Mouse (Mus musculus): Measurements from ENCODE around the gene Slit3. TPM values are rescaled to one million over a fixed set of nuclear protein-coding genes. Genes with fewer than 3 reads are reported as not detected.
A peak's percentile ranks its signal among the peaks of the same experiment; 100 is the strongest.

The Slit3 gene
- polyA plus RNA-seq, 1 experiment from 2014 or later: 2.3 TPM

- Histone ChIP-seq H3K4me1 (ENCODE audit: control insufficient read depth, insufficient read depth, low read length) (peaks cover 7% of the 10 kb centered on the region), H3K36me3 (ENCODE audit: control insufficient read depth, insufficient read depth, low read length) (no peaks in the 10 kb centered on the region), H3K9ac (ENCODE audit: low read length) (no peak overlapping the region), H3K27me3 (replicated peaks; ENCODE audit: control insufficient read depth, insufficient read depth, low read length) (peaks cover 23% of the 10 kb centered on the region), H3K4me2 (ENCODE audit: low read length) (no peak overlapping the region), H3K4me3 (ENCODE audit: low read depth, low read length) (no peak overlapping the region), H3K27ac (ENCODE audit: low read depth, low read length) (no peak overlapping the region), H3K9me3 (replicated peaks; ENCODE audit: control insufficient read depth, low read length) (no peaks in the 10 kb centered on the region)
- WGBS: 86% methylated on average over 6 of the region's 6 CpGs
- DNase-seq (ENCODE audit: low spot score): no peak
- no peak for ATAC-seq
Observed at GRCm38 (mm10) chr11:35361071-35361470, 240.0 kb downstream of the Slit3 start.

- peaks cover 7% of the 10 kb centered on the region for H3K4me1 ChIP-seq (ENCODE audit: control insufficient read depth, insufficient read depth, low read length)
- no peak overlapping the region for H3K4me2 ChIP-seq (ENCODE audit: low read length)
- H3K27me3 ChIP-seq (replicated peaks; ENCODE audit: control insufficient read depth, insufficient read depth, low read length): peaks cover 22% of the 10 kb centered on the region
- no peaks in the 10 kb centered on the region for H3K36me3 ChIP-seq (ENCODE audit: control insufficient read depth, insufficient read depth, low read length)
- no peak overlapping the region for H3K9ac ChIP-seq (ENCODE audit: low read length)
- no peak for DNase-seq (ENCODE audit: low spot score)
- no peaks in the 10 kb centered on the region for H3K9me3 ChIP-seq (replicated peaks; ENCODE audit: control insufficient read depth, low read length)
- WGBS: 46% methylated on average over 4 of the region's 4 CpGs
- no peak overlapping the region for H3K4me3 ChIP-seq (ENCODE audit: low read depth, low read length)
- ATAC-seq: no peak
- no peak overlapping the region for H3K27ac ChIP-seq (ENCODE audit: low read depth, low read length)
Observed at GRCm38 (mm10) chr11:35362975-35363374, 242.0 kb downstream of the Slit3 start.

- Histone ChIP-seq H3K27ac (ENCODE audit: low read depth, low read length) (no peak overlapping the region), H3K4me3 (ENCODE audit: low read depth, low read length) (no peak overlapping the region), H3K9ac (ENCODE audit: low read length) (no peak overlapping the region), H3K9me3 (replicated peaks; ENCODE audit: control insufficient read depth, low read length) (no peaks in the 10 kb centered on the region), H3K4me1 (ENCODE audit: control insufficient read depth, insufficient read depth, low read length) (peaks cover 7% of the 10 kb centered on the region), H3K36me3 (ENCODE audit: control insufficient read depth, insufficient read depth, low read length) (no peaks in the 10 kb centered on the region), H3K27me3 (replicated peaks; ENCODE audit: control insufficient read depth, insufficient read depth, low read length) (peaks cover 29% of the 10 kb centered on the region), H3K4me2 (ENCODE audit: low read length) (no peak overlapping the region)
- no peak for DNase-seq (ENCODE audit: low spot score)
- WGBS: 27% methylated on average over 10 of the region's 10 CpGs
- no peak for ATAC-seq
Observed at GRCm38 (mm10) chr11:35364469-35364868, 243.4 kb downstream of the Slit3 start.

DNA sequence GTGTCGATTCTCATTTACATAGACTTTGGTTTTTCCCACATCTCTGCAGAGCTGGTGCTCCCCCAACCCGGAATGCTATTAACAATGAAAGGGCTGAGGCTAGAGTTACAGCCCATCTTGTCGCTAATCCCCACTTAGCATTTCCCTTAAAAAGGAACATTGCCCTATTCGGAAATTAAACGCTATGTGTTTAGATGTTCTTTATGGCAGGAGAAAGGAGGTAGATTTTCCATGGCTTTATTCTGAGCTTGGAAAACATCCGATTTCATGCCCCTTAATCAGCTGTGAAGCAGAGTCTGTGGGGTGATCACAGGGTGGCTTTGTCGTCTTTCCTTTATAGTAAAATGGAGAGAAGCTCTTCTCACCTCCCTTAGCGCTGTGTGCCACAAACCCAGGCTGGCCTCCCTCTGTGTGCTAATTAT, 244.5 kb downstream of the Slit3 start:
- Histone ChIP-seq H3K9ac (ENCODE audit: low read length) (no peak overlapping the region), H3K4me3 (ENCODE audit: low read depth, low read length) (no peak overlapping the region), H3K4me1 (ENCODE audit: control insufficient read depth, insufficient read depth, low read length) (peaks cover 7% of the 10 kb centered on the region), H3K4me2 (ENCODE audit: low read length) (0 out of 2 replicates have a peak overlapping the region, but pooled peaks have one; percentile 18), H3K27ac (ENCODE audit: low read depth, low read length) (no peak overlapping the region), H3K36me3 (ENCODE audit: control insufficient read depth, insufficient read depth, low read length) (no peaks in the 10 kb centered on the region), H3K9me3 (replicated peaks; ENCODE audit: control insufficient read depth, low read length) (no peaks in the 10 kb centered on the region), H3K27me3 (replicated peaks; ENCODE audit: control insufficient read depth, insufficient read depth, low read length) (peaks cover 29% of the 10 kb centered on the region)
- WGBS: 0% methylated on average over 8 of the region's 8 CpGs
- DNase-seq (ENCODE audit: low spot score): no peak
- ATAC-seq: no peak

DNA sequence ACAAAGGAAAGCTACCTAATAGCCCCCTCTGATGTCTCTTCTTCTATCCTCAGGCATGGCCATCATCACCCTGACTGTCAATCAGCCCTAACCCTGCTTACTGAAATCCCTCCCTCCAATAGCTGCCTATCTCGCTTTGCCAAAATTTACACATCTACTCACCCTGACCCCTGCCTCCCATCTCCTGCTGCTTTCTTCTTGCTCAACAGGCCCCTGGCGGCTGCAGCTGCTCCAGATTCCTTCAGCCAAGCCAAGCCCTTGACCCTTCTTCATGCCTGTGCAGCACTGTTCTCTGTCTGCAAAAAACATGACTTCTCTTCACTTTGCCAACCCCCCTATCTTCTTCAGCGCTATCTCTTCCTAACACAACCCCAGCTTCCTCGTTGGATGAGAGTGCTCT, 245.6 kb downstream of the Slit3 start:
- Histone ChIP-seq H3K9me3 (replicated peaks; ENCODE audit: control insufficient read depth, low read length) (no peaks in the 10 kb centered on the region), H3K4me2 (ENCODE audit: low read length) (no peak overlapping the region), H3K27ac (ENCODE audit: low read depth, low read length) (no peak overlapping the region), H3K9ac (ENCODE audit: low read length) (no peak overlapping the region), H3K36me3 (ENCODE audit: control insufficient read depth, insufficient read depth, low read length) (no peaks in the 10 kb centered on the region), H3K4me3 (ENCODE audit: low read depth, low read length) (no peak overlapping the region), H3K4me1 (ENCODE audit: control insufficient read depth, insufficient read depth, low read length) (peaks cover 7% of the 10 kb centered on the region), H3K27me3 (replicated peaks; ENCODE audit: control insufficient read depth, insufficient read depth, low read length) (peaks cover 22% of the 10 kb centered on the region)
- WGBS: 73% methylated on average over 4 of the region's 4 CpGs
- ATAC-seq: no peak
- DNase-seq (ENCODE audit: low spot score): no peak

DNA sequence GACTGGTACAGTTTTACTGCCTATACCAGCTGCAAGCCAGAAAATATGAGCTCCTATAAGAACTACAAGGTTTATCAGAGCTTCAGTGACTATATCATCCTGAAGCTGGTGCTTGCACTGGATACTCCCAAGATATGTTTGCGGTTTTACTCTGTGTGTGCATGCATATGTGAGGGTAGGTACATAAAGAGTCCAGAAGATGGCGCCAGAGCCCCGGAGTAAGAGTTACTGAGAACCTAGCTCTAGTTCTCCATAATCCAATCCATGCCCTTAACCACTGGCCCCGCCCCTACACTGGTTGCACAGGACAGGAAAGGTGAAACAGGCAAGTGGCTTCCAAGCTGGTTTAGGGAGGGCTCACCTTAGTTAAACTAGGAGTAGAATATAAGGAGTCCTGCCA, 246.2 kb downstream of the Slit3 start:
- DNase-seq (ENCODE audit: low spot score) (no peak), ATAC-seq (no peak)
- Histone ChIP-seq H3K4me3 (ENCODE audit: low read depth, low read length) (no peak overlapping the region), H3K9me3 (replicated peaks; ENCODE audit: control insufficient read depth, low read length) (no peaks in the 10 kb centered on the region), H3K36me3 (ENCODE audit: control insufficient read depth, insufficient read depth, low read length) (no peaks in the 10 kb centered on the region), H3K27ac (ENCODE audit: low read depth, low read length) (no peak overlapping the region), H3K9ac (ENCODE audit: low read length) (no peak overlapping the region), H3K4me1 (ENCODE audit: control insufficient read depth, insufficient read depth, low read length) (peaks cover 7% of the 10 kb centered on the region), H3K27me3 (replicated peaks; ENCODE audit: control insufficient read depth, insufficient read depth, low read length) (peaks cover 22% of the 10 kb centered on the region), H3K4me2 (ENCODE audit: low read length) (no peak overlapping the region)
- 81% methylated on average over 4 of the region's 4 CpGs for WGBS

DNA sequence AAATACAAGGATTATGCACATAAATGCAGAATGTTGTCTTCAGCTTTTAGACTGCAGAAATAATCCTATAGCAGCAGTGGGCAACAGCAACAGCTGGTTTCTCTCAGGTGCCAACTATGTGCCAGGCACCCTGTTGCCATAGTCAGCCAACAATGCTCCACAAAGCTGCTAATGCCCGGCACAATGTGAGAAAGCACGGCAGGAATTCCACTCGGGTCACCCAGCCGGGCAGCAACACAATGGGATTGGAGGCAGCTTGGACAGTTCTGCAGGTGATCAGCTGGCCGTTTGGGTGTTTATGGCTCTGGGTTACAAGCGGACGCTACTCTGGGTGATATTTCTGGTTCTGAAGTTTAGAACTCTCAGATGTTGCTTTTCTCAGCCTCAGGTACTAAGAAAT, 248.9 kb downstream of the Slit3 start:
- no peak overlapping the region for H3K4me3 ChIP-seq (ENCODE audit: low read depth, low read length)
- no peak for DNase-seq (ENCODE audit: low spot score)
- no peaks in the 10 kb centered on the region for H3K36me3 ChIP-seq (ENCODE audit: control insufficient read depth, insufficient read depth, low read length)
- no peak overlapping the region for H3K4me2 ChIP-seq (ENCODE audit: low read length)
- H3K9me3 ChIP-seq (replicated peaks; ENCODE audit: control insufficient read depth, low read length): no peaks in the 10 kb centered on the region
- no peak for ATAC-seq
- H3K4me1 ChIP-seq (ENCODE audit: control insufficient read depth, insufficient read depth, low read length): peaks cover 6% of the 10 kb centered on the region
- no peak overlapping the region for H3K9ac ChIP-seq (ENCODE audit: low read length)
- H3K27ac ChIP-seq (ENCODE audit: low read depth, low read length): no peak overlapping the region
- WGBS: 25% methylated on average over 7 of the region's 7 CpGs
- peaks cover 12% of the 10 kb centered on the region; the same call in 1 of the 2 replicates for H3K27me3 ChIP-seq (replicated peaks; ENCODE audit: control insufficient read depth, insufficient read depth, low read length)

DNA sequence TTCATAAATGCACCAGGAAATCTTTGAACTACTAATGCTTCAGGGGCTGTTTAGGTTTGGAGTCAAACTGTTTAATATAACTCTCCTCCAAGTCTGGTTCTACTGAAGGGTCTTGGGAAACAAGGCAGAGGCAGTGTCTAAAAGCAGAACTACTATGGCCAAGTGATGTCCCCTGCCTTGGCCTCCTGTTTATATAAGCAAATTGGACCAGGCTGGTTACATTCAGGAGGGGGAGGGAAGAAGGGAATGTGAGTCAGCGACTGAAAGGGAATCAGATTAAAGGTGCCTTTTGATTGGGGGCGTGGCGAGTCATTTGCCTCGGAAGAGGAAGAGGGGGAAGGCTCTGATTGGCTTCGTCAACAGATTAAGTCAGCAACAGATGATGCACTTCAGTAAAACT, 249.7 kb downstream of the Slit3 start:
- no peak overlapping the region for H3K4me3 ChIP-seq (ENCODE audit: low read depth, low read length)
- no peak overlapping the region for H3K4me2 ChIP-seq (ENCODE audit: low read length)
- H3K27ac ChIP-seq (ENCODE audit: low read depth, low read length): no peak overlapping the region
- 0 out of 2 replicates have a peak, but pooled peaks cover 11% of the 10 kb centered on the region for H3K27me3 ChIP-seq (replicated peaks; ENCODE audit: control insufficient read depth, insufficient read depth, low read length)
- DNase-seq (ENCODE audit: low spot score) (no peak), ATAC-seq (no peak)
- WGBS: 7% methylated on average over 5 of the region's 5 CpGs
- no peaks in the 10 kb centered on the region for H3K36me3 ChIP-seq (ENCODE audit: control insufficient read depth, insufficient read depth, low read length)
- no peak overlapping the region for H3K9ac ChIP-seq (ENCODE audit: low read length)
- H3K9me3 ChIP-seq (replicated peaks; ENCODE audit: control insufficient read depth, low read length): no peaks in the 10 kb centered on the region
- no peaks in the 10 kb centered on the region; the same call in 1 of the 2 replicates for H3K4me1 ChIP-seq (ENCODE audit: control insufficient read depth, insufficient read depth, low read length)

DNA sequence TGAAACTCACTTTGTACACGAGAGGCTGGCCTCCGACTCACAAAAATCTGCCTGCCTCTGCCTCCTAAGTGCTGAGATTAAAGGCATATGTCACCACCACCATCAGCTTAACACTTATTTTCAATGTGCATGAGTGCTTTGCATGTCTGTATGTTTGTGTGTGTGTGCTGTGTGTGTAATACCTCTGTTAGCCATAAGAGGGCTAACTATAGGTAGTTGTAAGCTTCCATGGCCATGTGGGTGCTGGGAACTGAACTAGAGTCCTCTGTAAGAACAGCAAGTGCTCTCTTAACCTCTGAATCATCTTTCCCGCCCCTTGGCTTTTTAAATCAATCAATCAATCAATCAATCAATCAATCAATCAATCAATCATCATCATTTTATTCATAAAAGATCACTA, 251.4 kb downstream of the Slit3 start:
- Histone ChIP-seq H3K9ac (ENCODE audit: low read length) (no peak overlapping the region), H3K27ac (ENCODE audit: low read depth, low read length) (no peak overlapping the region), H3K4me2 (ENCODE audit: low read length) (no peak overlapping the region), H3K36me3 (ENCODE audit: control insufficient read depth, insufficient read depth, low read length) (no peaks in the 10 kb centered on the region), H3K4me1 (ENCODE audit: control insufficient read depth, insufficient read depth, low read length) (no peaks in the 10 kb centered on the region), H3K27me3 (replicated peaks; ENCODE audit: control insufficient read depth, insufficient read depth, low read length) (0 out of 2 replicates have a peak, but pooled peaks cover 7% of the 10 kb centered on the region), H3K4me3 (ENCODE audit: low read depth, low read length) (no peak overlapping the region), H3K9me3 (replicated peaks; ENCODE audit: control insufficient read depth, low read length) (no peaks in the 10 kb centered on the region)
- no peak for DNase-seq (ENCODE audit: low spot score)
- 92% methylated on average over 3 of the region's 3 CpGs for WGBS
- ATAC-seq: no peak
